Mouse (Mus musculus) cerebral cortex, adult 2 months (tissue): Measurements from ENCODE around the gene Gbp5.

Experiments
- WGBS: fragments of 180-500 bp; shearing (Covaris S2); methylation state at CpG from one replicate; pipeline ENCODE4 v1.1.7; 2018; 5-methylcytosine and 5-hydroxymethylcytosine counted together

Gbp5 gene

DNA sequence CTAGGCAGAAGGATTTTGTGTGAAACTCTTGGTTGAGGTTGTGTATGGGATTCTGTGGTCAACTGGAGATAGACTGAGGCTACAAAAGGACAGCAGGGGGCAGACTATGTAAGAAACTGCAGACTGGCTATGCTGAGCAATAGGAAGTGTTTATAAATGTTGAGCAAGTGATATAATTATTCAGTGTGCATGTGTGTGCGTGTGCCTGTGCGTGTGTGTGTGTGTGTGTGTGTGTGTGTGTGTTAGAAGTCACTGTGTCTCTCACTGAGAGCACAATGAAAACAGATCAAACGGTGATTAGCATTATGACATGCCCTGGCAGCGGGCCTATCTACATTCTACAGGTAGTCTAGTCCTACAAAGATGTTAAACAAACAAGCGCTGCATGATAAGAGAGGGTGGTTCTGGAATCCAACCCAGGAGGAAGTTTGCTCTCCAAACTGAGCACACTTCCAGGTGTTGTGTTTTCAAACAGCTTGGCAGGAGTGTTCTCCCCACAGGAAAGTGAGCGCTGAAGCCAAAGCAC, at the start of gene Gbp5:
Gene Gbp5, plus strand, starts transcription at position 443 of the 526 bp plus-strand sequence.
- 56% methylated on average over 6 of the region's 6 CpGs for WGBS

DNA sequence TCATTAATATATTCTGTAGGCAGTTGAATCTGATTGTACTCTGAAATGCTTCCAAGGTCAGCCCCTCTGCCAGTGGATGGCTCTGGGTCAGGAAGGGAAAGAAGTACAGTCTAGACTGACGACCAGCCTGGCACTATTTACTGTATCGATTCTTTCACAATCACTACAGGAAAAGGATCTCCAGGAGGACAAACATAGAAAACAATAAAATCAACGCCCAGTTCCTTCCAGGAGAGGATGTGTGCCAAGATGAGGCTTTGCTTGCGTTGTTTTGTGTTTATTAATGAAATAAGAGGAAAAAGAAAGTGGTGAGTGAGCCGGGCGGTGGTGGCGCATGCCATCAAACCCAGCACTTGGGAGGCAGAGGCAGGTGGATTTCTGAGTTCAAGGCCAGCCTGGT, 39.6 kb upstream of the Gbp5 start:
- WGBS: 70% methylated on average over 7 of the region's 7 CpGs

GRCm38 (mm10) chr3:142459241-142459640, 34.5 kb upstream of the Gbp5 start:
- 90% methylated on average over 7 of the region's 7 CpGs for WGBS

GRCm38 (mm10) chr3:142462764-142463751, 30.7 kb upstream of the Gbp5 start:
- WGBS: 77% methylated on average over 25 of the region's 25 CpGs

- 15% methylated on average over 11 of the region's 11 CpGs for WGBS
These were observed 19.3 kb upstream of the Gbp5 start for GRCm38 (mm10) chr3:142474349-142474983.

- WGBS: 20% methylated on average over 4 of the region's 4 CpGs
These were observed 17.9 kb upstream of the Gbp5 start for GRCm38 (mm10) chr3:142475913-142476312.

GRCm38 (mm10) chr3:142477866-142478265, 15.9 kb upstream of the Gbp5 start:
- WGBS: 89% methylated on average over 5 of the region's 5 CpGs

GRCm38 (mm10) chr3:142478360-142478759, 15.4 kb upstream of the Gbp5 start:
- WGBS: 82% methylated on average over 1 of the region's 1 CpGs

- WGBS: 74% methylated on average over 1 of the region's 1 CpGs
These were observed 3.3 kb upstream of the Gbp5 start for GRCm38 (mm10) chr3:142490465-142490864.

DNA sequence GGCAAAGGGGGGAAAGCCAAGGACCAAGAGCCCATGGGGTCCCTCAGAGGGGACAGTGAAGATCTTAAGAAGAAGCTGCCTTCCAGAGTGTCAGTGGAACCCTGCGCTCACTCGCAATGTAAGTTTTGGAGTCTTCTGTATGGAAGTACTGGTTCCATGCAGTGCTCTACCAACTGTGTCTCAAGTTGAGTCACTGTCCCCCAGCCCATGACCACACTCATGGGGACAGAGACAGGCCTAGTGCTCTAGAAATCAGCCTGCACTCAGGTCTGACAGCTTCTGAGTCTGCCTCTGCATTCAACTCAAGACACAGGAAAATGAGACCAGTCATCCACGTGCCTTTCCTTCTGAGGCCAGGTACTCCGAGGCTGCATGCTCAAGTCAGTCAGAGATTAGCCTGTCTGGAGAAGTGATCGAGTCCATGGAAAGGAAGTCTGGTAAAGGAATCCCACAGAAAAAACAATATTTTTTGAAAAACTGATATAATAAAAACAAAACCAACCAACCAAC, 1.4 kb downstream of the Gbp5 start:
- WGBS: 97% methylated on average over 5 of the region's 5 CpGs

GRCm38 (mm10) chr3:142496113-142497101, 2.6 kb downstream of the Gbp5 start:
- WGBS: 51% methylated on average over 14 of the region's 14 CpGs

- WGBS: 42% methylated on average over 15 of the region's 15 CpGs
These were observed 3.5 kb downstream of the Gbp5 start for GRCm38 (mm10) chr3:142497123-142497841.

DNA sequence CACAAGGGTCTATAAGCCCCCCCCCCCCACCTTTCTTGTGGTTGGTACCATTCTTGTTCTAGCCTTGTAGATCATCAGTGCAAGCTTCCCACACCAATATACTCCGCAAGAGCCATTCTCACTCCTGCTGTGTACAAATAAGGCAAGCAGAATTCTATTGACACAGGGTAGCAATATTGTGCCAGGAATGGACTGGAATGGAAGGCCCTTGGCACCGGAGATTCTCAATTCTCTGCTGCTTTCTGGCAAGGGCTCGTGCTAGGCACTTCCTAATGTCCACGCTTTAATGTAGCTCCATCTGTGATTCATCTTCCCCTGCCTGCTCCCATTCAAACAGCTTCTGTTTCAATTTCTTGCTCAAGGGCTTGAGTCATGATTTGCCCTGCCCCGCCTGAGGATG, 5.2 kb downstream of the Gbp5 start:
- 69% methylated on average over 5 of the region's 5 CpGs for WGBS

DNA sequence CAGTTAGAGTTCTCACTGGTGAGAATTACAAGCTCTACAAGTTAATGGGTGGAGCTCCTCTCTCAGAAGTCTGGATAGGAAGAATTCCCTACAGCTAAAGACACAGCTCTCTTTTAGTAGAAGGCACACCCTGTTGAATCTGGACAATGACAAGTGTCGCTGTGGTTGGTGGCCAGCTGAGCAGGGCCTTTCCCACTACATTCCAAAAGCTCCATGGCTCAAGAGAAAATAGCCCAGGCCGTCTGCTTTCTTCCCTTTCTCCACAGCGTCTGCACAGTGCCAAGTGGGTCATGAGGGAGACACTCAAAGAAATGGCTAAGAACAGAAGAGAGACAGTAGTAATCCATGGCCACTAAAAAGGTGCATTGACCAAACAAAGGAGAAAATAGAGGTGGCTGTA, 34.3 kb downstream of the Gbp5 start:
- WGBS: 64% methylated on average over 3 of the region's 3 CpGs

DNA sequence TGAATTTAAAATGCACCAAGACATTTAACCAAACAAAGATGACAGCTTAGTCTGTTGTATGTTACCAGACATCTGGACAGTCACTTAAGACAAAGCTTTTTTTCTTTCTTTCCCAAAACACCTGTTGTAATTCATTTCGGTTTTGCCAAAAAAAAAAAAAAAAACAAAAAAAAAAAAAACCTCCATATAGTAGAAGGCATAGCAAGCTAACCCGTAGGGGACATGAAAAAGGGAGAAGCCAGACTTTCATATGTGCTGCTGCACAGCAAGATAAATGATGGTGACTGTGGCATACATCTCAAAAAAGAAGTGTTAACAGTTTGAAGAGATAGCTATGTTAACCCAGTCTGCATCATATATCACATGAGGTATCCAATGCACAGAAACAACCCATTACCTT, 35.8 kb downstream of the Gbp5 start:
- 37% methylated on average over 2 of the region's 2 CpGs for WGBS

- 2% methylated on average over 30 of the region's 30 CpGs for WGBS
These were observed 36.5 kb downstream of the Gbp5 start, which contains the start of gene Gbp7 for GRCm38 (mm10) chr3:142530087-142530953. Gene Gbp7 (plus strand): TSS chr3:142530342.

DNA sequence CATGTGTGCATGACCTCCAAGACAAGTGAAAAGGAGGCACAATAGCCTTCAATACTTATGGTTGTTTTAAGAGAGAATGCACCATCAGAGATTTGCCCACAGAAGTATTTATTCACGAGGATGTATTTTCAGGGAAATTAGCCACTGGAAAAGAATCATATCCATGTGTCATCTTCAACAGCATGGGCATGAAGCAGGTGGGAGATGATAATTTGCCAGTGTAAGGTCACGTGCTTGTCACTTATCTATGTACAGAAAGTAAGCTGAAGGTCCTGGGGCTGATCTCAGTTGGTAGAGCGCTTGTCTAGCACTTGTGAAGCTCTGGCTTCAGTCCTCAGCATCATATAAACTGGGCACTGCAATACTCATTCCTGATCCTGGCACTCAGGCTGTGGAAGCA, 37.8 kb downstream of the Gbp5 start:
- WGBS: 94% methylated on average over 3 of the region's 3 CpGs

DNA sequence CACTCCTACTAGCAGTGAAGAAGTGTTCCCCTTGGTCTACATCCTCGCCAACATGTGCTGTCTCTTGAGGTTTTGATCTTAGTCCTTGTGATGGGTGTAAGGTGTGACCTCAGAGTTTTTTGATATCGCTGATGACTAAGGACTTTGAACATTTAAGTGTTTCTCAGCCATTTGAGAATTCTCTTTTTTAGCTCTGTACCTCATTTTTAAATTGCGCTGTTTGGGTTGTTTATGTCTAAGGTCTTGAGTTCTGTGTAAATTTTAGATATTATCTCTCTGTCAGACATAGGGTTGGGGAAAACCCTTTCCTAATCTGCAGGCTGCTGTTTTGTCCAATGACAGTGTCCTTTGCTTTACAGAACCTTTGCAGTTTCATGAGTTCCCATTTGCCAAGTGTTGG, 39.4 kb downstream of the Gbp5 start:
- WGBS: 99% methylated on average over 3 of the region's 3 CpGs

DNA sequence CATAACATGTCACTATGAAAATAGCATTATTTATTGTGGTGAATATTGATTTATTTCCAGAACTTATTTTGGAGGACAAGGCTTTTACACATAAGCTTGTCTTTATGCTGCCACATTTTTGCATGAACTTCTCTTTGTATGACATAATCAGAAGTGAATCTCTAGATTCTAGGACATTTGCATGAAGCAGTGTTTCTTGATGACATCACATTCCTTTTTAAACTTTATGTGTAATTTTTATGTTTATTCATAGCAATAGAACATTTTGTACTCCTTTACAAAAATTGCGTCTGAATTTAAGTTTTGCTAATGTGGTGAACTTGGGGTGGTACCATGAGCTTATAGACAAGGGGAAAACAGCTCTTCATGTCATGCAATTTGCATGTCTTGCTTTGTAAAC, 41.9 kb downstream of the Gbp5 start:
- WGBS: 68% methylated on average over 1 of the region's 1 CpGs
